Comparison of ENCODE assay signal across 26 mouse cellular contexts in the genomic region with DNA sequence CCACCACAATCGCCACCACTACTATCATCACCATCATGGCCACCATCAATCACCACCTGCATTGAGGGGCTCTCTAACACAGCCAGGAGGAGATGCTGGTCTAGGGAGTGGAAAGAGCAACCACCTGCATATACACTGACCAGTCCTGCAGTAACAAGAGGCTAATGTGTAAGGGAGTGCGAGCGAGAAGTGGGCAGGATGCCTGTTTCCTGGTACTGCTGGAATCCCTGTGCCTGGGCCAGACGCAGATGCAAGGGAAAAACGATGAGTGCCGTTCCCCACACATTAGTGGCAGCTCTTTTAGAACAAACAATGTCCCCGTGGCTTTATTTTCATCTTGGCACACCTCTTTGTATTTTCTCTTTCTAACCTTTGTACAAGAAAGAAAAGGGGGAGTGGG.
DNase-seq lines count a peak whose midpoint lies in the region; ATAC-seq and TF ChIP-seq lines count a peak whose summit lies in the region.
"Had no signal": no experiment of that assay in that cellular context is flagged by ENCODE, and none has a peak within 500 bp of the region (broad histone marks: within the 10 kb centered on the region; RNA-seq: fewer than 3 reads in every experiment).

No protein-coding gene starts in this region.

- no peaks in the 10 kb centered on the region for H3K4me1 ChIP-seq in hindbrain, embryonic 16.5 days (ENCODE audit: control insufficient read depth, insufficient read depth, low read depth, low read length)
- H3K4me1 ChIP-seq in hindbrain, embryonic 12.5 days: 0 out of 2 replicates have a peak, but pooled peaks cover 3% of the 10 kb centered on the region
- H3K4me1 ChIP-seq in G1E (ENCODE audit: insufficient read depth, low read depth, low read length): no peaks in the 10 kb centered on the region
- no peaks in the 10 kb centered on the region for H3K4me1 ChIP-seq in forebrain, embryonic 14.5 days (ENCODE audit: control insufficient read depth, insufficient read depth, low read length)
- H3K4me1 ChIP-seq in lung, adult 2 months (ENCODE audit: control insufficient read depth, insufficient read depth, low read length): no peaks in the 10 kb centered on the region
- H3K4me1 ChIP-seq: embryonic facial prominence, embryonic 12.5 days; heart, embryonic 15.5 days; limb, embryonic 12.5 days; liver, embryonic 15.5 days; lung, embryonic 15.5 days; megakaryocyte, embryonic 14.5 days; midbrain, embryonic 13.5 days; stomach, embryonic 15.5 days had no signal

- H3K4me2 ChIP-seq in hindbrain, embryonic 16.5 days (ENCODE audit: low read length): no peak overlapping the region
- H3K4me2 ChIP-seq in hindbrain, embryonic 12.5 days (replicated peaks): no peak overlapping the region
- H3K4me2 ChIP-seq in forebrain, embryonic 14.5 days (ENCODE audit: low read length): no peak overlapping the region
- H3K4me2 ChIP-seq: embryonic facial prominence, embryonic 12.5 days; heart, embryonic 15.5 days; limb, embryonic 12.5 days; liver, embryonic 15.5 days; lung, embryonic 15.5 days; midbrain, embryonic 13.5 days; stomach, embryonic 15.5 days had no signal

- no peak for TF ChIP-seq CTCF in G1E (IDR thresholded peaks at IDR 0.05; ENCODE audit: low read depth, low read length)
- TF ChIP-seq CTCF in lung, adult 2 months (IDR thresholded peaks at IDR 0.05; ENCODE audit: insufficient read depth, low read length): no peak

- 80% methylated on average over 7 of the region's 7 CpGs for WGBS in hindbrain, embryonic 16.5 days
- 82% methylated on average over 7 of the region's 7 CpGs for WGBS in hindbrain, embryonic 12.5 days
- 72% methylated on average over 7 of the region's 7 CpGs for WGBS in forebrain, embryonic 14.5 days
- WGBS in lung, adult 2 months: 69% methylated on average over 7 of the region's 7 CpGs

- no peak for TF ChIP-seq POLR2A in lung, adult 2 months (IDR thresholded peaks at IDR 0.05; ENCODE audit: borderline replicate concordance, extremely low read depth, low read depth, low read length)

- no peaks in the 10 kb centered on the region for H3K27me3 ChIP-seq in hindbrain, embryonic 16.5 days (replicated peaks; ENCODE audit: control insufficient read depth, insufficient read depth, low read length)
- H3K27me3 ChIP-seq in hindbrain, embryonic 12.5 days: no peaks in the 10 kb centered on the region
- no peaks in the 10 kb centered on the region for H3K27me3 ChIP-seq in G1E (ENCODE audit: insufficient read depth, low read length)
- H3K27me3 ChIP-seq in forebrain, embryonic 14.5 days (replicated peaks; ENCODE audit: control insufficient read depth, insufficient read depth, low read length): no peaks in the 10 kb centered on the region
- H3K27me3 ChIP-seq: embryonic facial prominence, embryonic 12.5 days; heart, embryonic 15.5 days; limb, embryonic 12.5 days; liver, embryonic 15.5 days; lung, embryonic 15.5 days; megakaryocyte, embryonic 14.5 days; midbrain, embryonic 13.5 days; stomach, embryonic 15.5 days had no signal

- 0 out of 2 replicates have a peak, but pooled peaks have one; percentile 32 for ATAC-seq in hindbrain, embryonic 16.5 days
- ATAC-seq in hindbrain, embryonic 12.5 days (ENCODE audit: low FRiP score): no peak
- ATAC-seq in G1E (ENCODE audit: extremely low read depth, insufficient number of reproducible peaks, low FRiP score, poor library complexity, severe bottlenecking): no peak
- ATAC-seq in forebrain, embryonic 14.5 days: no peak
- ATAC-seq: forebrain, embryonic 16.5 days; intestine, embryonic 16.5 days; midbrain, embryonic 13.5 days had no signal

- H3K9me3 ChIP-seq in hindbrain, embryonic 16.5 days (ENCODE audit: control insufficient read depth, low read length): no peaks in the 10 kb centered on the region
- no peaks in the 10 kb centered on the region for H3K9me3 ChIP-seq in hindbrain, embryonic 12.5 days (replicated peaks)
- H3K9me3 ChIP-seq in G1E (replicated peaks): peaks cover 27% of the 10 kb centered on the region
- H3K9me3 ChIP-seq in forebrain, embryonic 14.5 days (replicated peaks; ENCODE audit: control insufficient read depth, low read length): no peaks in the 10 kb centered on the region
- H3K9me3 ChIP-seq: embryonic facial prominence, embryonic 12.5 days; forebrain, embryonic 10.5 days; heart, embryonic 15.5 days; limb, embryonic 12.5 days; liver, embryonic 15.5 days; lung, embryonic 15.5 days; midbrain, embryonic 13.5 days; stomach, embryonic 15.5 days had no signal

- DNase-seq in G1E (ENCODE audit: low spot score): no peak
- DNase-seq in cerebellum, adult 18-20 months: peak; percentile 72 to 78
- DNase-seq in cerebellum, postnatal 10 days: peak; percentile 78 to 82
- no peak for DNase-seq in adrenal gland, postnatal 14 days
- no peak for DNase-seq in forebrain, embryonic 14.5 days (ENCODE audit: low spot score)
- no peak for DNase-seq in lung, adult 2 months
- DNase-seq: adrenal gland, postnatal 36 days; embryo, embryonic 11 days; kidney, adult 8-10 months; lung, postnatal 36 days; right cerebral cortex, postnatal 25 days; thymus, adult 18-20 months had no signal

- no peak overlapping the region for H3K4me3 ChIP-seq in hindbrain, embryonic 16.5 days (ENCODE audit: low read length)
- H3K4me3 ChIP-seq in hindbrain, embryonic 12.5 days: no peak overlapping the region
- H3K4me3 ChIP-seq in G1E (ENCODE audit: low read depth, low read length): peak overlapping the region; percentile 0; the same call in 1 of the 2 replicates
- H3K4me3 ChIP-seq in forebrain, embryonic 14.5 days (ENCODE audit: low read depth, low read length): no peak overlapping the region
- H3K4me3 ChIP-seq in lung, adult 2 months (replicated peaks; ENCODE audit: extremely low read depth, low read depth, low read length): no peak overlapping the region
- H3K4me3 ChIP-seq: embryonic facial prominence, embryonic 12.5 days; forebrain, embryonic 10.5 days; heart, embryonic 15.5 days; limb, embryonic 12.5 days; liver, embryonic 15.5 days; lung, embryonic 15.5 days; megakaryocyte, embryonic 14.5 days; midbrain, embryonic 13.5 days; stomach, embryonic 15.5 days had no signal

- no peak overlapping the region for H3K27ac ChIP-seq in hindbrain, embryonic 16.5 days (ENCODE audit: low read depth, low read length)
- H3K27ac ChIP-seq in hindbrain, embryonic 12.5 days: no peak overlapping the region
- H3K27ac ChIP-seq in forebrain, embryonic 14.5 days (ENCODE audit: low read depth, low read length): no peak overlapping the region
- H3K27ac ChIP-seq: embryonic facial prominence, embryonic 12.5 days; forebrain, embryonic 10.5 days; heart, embryonic 15.5 days; kidney, postnatal 0 days; limb, embryonic 12.5 days; liver, embryonic 15.5 days; lung, embryonic 15.5 days; midbrain, embryonic 13.5 days; stomach, embryonic 15.5 days had no signal

- H3K36me3 ChIP-seq in hindbrain, embryonic 16.5 days (ENCODE audit: control insufficient read depth, insufficient read depth, low read length): no peaks in the 10 kb centered on the region
- peaks cover 9% of the 10 kb centered on the region for H3K36me3 ChIP-seq in hindbrain, embryonic 12.5 days
- no peaks in the 10 kb centered on the region for H3K36me3 ChIP-seq in G1E (replicated peaks)
- H3K36me3 ChIP-seq in forebrain, embryonic 14.5 days (ENCODE audit: control insufficient read depth, insufficient read depth, low read length): peaks cover 19% of the 10 kb centered on the region; the same call in 1 of the 2 replicates
- H3K36me3 ChIP-seq: embryonic facial prominence, embryonic 12.5 days; heart, embryonic 15.5 days; limb, embryonic 12.5 days; liver, embryonic 15.5 days; lung, embryonic 15.5 days; stomach, embryonic 15.5 days had no signal

- no peak overlapping the region for H3K9ac ChIP-seq in hindbrain, embryonic 16.5 days (ENCODE audit: low read depth, low read length)
- no peak overlapping the region for H3K9ac ChIP-seq in hindbrain, embryonic 12.5 days
- H3K9ac ChIP-seq in forebrain, embryonic 14.5 days (ENCODE audit: low read length): no peak overlapping the region
- H3K9ac ChIP-seq: embryonic facial prominence, embryonic 12.5 days; heart, embryonic 15.5 days; limb, embryonic 12.5 days; liver, embryonic 15.5 days; lung, embryonic 15.5 days; midbrain, embryonic 13.5 days; stomach, embryonic 15.5 days had no signal

Comparison
In these comparisons a context has a peak if more than half of its experiments do, and no peak if none do; other contexts are left out.
1. DNase-seq: peak in cerebellum, adult 18-20 months (2 of 2) and cerebellum, postnatal 10 days (2 of 2); none in G1E (single experiment), adrenal gland, postnatal 14 days (single experiment), forebrain, embryonic 14.5 days (single experiment) and lung, adult 2 months (single experiment).